Mouse (Mus musculus): ENCODE data around the gene Ppp1r14c.
"Not testable (repeated sequence)": the region's sequence is repeated elsewhere in the genome, so short reads cannot be mapped to it uniquely, and the experiment has no call there.

Ppp1r14c gene

DNA sequence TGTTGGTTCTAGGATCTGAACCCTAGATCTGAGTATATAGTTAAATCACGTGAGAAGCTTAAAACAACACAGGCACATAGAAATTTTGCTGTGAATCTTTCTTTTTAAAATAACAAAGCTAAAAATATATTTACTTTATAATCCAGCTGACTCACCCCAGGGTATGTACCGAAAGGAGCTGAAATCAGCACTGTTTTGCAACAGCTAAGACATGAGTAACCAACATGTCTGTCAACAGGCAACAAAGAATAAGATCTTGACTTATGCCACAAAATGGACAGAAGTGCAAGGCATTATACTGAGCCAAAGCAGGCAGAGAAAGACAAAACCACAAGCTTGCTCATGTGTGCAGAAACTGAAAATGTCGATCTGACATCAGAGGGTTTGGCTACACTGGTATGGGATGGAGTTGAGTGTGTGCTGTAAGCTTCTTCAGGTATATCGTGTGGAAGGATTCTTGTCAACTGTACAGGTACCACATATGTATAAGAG lies 100.3 kb downstream of the Ppp1r14c start:
- no peak for DNase-seq (ENCODE audit: low read depth, low spot score)

DNA sequence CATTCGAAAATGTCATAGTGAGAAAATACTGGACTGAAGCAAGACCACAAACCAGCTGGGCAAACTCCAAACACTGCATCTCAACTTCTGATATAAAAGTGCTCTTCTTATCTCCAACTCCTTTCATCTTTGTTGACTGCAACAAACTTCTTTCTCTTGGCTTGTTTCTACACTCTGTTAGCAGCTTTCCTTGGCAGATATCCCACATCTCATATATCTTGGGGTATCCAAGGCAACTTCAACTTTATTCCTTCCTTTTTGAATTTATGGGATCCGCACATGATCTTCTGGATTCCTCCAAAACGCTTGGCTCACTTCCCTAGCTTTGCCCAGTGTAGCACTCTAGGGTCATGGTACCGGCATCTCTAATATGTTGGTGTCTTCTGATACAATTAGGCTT lies 102.7 kb downstream of the Ppp1r14c start:
- DNase-seq (ENCODE audit: low read depth, low spot score) = no peak

DNA sequence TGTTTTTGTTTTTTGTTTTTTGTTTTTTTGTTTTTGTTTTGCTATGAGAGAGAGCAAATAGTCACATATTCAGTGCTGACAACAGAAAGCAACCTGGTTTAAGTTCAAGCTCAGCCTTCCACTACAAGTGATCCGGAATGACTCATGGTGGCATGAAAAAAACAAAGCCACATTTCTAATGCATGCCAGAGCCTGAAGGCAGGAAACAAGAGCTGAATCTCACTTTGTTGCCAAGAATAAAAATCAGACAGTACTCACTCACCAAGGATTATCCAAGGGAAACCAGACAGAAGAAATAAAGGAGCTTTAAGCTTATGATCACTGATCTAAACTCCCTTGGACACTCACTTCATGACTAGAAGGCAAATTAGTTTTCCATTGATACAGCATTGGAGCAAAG lies 110.8 kb downstream of the Ppp1r14c start:
- no peak for DNase-seq (ENCODE audit: low read depth, low spot score)

DNA sequence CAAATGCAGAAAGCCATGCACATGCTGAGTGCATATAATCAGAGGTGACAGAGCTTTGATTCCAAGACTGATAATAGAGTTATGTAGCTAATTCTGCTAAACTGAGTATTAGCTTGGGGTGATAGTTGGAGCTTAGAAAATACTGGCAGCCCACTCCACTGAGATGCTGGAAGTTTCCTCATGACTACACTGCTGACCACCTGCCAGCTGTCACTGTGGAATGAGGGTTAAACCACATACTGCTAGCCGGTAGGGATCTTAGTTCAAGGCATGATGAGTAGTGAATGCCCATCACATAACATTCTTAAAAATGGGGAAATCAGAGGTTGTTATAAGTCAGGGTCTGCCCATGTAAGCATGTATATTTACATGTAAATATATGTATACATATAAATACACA lies 113.9 kb downstream of the Ppp1r14c start:
- DNase-seq (ENCODE audit: low read depth, low spot score) = no peak

DNA sequence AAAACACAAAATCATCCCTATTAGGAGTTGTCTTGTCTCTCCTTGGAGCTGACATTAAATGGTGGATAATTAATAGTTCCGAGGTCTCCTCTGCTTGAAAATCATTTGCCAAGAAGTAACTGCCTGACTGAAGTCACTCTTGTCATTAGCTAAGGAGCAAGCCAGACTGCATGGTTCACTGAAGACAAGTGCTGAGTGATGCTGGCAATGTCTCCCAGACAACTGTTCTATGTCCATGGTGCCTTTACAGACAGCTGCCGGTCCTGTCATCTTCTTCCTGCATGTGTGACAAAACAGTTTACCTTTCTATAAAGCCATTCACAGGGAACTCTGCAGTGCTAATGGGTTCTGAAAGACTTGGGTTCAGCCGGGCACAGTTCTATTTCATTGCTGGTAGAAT lies 124.2 kb downstream of the Ppp1r14c start:
- DNase-seq (ENCODE audit: low read depth, low spot score) = no peak

DNA sequence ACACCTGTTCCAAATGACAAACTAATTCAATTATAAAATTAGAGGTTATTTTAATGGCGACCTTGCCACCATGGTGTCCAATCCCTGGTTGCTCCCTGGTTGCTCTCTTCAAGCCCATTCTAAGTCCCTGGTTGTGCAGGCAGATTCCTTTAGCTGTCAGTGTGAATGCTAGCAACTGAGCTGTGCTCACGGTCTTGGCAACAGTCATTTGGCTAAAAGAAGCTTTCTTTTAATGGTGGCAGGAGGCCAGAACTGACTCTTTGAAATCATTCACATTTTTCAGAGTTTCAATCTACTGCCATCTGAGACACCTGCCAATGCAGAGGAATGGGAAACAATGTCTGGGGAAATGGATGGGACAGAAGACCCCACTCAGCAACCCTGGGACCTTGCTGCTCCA lies 130.9 kb downstream of the Ppp1r14c start:
- no peak for DNase-seq (ENCODE audit: low read depth, low spot score)

DNA sequence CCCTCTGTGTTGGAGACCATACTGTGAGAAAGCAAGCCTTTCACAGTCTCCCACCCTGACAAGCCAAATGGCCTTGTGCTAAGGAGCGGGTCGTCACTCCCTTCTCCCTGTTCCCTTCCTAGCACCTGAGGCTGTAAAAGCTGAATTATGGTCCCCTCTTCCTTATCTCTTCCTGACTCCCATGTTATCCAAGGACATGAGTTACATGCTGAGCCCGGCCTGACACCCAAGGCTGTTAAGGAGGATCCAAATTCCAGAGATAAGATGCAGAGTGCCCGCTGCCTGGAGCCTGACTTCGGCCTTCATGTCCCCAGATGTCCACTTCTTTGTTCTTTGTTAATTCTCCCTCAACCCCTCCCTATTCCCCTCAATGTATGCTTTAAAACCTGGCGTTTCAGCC lies 135.0 kb downstream of the Ppp1r14c start:
- DNase-seq (ENCODE audit: low read depth, low spot score) = not testable (repeated sequence)

DNA sequence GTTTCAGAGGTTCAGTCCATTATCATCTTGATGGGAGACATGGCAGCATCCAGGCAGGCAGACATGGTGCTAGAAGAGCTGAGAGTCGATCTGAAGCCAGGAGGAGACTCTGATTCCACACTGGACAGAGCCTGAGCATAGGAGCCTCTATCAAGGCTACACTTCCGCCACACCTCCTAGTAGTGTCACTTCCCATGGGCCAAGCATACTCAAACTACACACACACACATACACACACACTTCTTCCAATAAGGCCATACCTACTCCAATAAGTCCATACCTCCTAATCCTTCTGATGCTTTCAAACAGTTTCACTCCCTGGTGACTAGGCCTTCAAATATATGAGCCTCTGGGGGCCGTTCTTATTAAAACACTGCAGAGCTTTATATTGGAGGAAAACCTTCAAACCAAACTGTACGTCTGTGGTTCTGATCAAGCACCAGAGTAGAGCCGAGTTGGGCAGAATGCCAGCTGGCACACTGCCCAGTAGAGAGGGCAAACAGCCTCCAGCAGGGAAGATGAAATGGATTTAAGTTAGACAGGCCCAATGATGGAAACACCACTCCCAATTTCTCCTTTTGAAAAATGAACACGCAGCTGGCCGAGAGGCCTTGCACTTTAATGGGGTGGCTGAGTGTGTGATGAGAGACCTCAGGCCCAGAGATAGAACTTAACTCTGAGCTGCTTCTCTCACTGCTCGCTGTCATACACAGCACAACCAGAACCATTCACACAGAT lies 141.8 kb downstream of the Ppp1r14c start:
- DNase-seq (ENCODE audit: low read depth, low spot score) = peak; percentile 47

DNA sequence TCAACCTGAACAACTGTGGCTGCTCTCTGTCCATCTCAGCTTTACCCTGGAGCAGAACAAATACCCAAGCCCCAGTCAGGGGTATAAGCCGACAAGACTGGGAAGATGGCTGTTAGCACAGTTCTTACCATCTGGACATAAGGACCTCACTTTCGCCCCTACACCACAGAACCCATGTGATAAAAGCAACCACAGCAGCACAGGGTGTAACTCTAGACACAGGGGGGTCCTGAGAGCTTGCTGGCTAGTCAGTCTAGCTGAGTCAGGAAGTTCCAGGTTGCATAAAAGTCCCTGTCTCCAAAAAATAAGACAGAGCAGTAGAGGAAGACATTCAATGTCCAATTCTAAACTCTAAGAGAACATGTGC lies 142.3 kb downstream of the Ppp1r14c start:
- no peak for DNase-seq (ENCODE audit: low read depth, low spot score)

DNA sequence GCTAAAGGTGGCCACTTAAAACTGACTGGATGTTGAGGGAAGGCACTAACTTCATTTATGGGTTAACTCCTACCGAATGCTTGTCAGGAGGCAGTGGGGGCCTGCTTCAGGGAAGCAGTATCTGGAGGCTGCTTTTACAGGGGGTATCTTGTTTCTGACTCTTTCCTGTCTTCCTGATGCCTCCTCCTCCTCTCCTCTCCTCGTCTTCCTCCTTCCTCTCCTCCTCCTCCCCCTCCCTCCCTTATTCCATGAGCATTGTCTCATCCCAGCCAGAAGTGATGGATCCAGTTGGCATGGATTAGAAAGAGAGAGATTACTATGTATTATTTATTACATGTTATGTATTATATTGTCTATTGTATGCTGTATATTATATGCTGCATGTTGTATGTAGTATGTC lies 142.9 kb downstream of the Ppp1r14c start:
- no peak for DNase-seq (ENCODE audit: low read depth, low spot score)

DNA sequence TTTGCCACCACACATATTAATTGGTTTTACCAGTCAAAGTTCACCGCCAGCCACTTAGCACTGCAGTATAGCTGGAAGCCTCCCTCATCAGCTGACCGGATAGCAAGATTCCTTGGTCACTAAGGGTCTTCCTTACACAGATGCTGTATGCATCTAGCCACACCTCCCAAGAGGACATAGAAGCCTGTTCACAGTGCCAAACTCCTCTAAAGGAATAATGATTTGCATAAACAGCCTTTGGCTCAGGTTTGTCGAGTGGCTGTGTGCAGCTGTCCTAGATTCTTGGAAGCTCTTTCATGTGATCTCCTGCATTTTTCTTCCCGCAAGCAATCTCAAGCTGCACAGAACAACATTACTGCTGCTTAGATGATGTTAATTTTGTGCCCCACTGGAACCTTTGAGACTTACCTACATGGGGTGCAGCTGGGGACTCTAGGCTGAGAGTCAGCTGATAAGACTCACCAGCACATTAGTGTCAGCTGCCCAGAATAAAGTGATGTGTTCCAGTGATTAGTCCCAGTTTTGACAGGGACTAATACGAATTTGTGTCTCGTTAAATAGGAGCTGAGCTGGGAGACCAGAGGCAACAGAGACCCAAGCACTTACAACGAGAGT lies 143.9 kb downstream of the Ppp1r14c start:
- no peak for DNase-seq (ENCODE audit: low read depth, low spot score)

DNA sequence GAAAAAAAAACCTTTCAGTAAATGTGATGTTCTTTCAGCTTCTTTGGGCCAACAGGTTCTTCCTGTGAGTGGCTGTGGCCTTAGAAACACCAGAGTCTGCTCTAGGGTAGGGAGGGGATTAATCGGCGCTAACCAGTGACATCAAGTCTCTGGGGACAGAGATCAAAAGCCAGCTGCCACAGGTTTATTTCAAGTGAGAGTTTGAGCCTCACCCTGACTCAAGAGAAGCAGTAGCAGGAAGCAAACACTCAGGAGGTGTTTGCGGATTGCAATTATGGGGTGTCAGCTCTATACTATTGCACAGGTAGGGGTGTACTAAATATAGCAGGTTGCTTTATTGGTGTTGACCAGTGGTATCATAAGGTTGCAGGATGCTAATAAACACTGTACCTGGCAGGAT lies 144.6 kb downstream of the Ppp1r14c start:
- no peak for DNase-seq (ENCODE audit: low read depth, low spot score)

DNA sequence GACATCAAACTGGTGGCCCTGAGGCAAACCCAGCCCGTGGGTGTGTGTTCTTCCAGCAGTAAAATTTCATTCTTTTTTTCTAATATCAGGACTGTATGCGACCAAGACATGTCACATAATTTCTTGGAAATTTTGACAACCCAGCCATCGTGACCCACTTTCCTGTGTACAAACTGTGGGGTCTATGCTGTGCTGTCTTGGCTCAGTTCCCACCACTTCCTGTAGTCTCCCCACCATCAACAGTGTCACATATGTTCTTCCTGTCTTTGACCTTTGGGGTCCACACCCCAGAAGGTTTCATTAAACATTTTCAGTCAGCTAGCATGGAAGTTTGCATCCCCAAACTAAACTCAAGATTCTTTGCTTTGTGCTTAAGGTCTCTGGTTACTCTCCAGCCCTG lies 145.5 kb downstream of the Ppp1r14c start:
- DNase-seq (ENCODE audit: low read depth, low spot score) = no peak

DNA sequence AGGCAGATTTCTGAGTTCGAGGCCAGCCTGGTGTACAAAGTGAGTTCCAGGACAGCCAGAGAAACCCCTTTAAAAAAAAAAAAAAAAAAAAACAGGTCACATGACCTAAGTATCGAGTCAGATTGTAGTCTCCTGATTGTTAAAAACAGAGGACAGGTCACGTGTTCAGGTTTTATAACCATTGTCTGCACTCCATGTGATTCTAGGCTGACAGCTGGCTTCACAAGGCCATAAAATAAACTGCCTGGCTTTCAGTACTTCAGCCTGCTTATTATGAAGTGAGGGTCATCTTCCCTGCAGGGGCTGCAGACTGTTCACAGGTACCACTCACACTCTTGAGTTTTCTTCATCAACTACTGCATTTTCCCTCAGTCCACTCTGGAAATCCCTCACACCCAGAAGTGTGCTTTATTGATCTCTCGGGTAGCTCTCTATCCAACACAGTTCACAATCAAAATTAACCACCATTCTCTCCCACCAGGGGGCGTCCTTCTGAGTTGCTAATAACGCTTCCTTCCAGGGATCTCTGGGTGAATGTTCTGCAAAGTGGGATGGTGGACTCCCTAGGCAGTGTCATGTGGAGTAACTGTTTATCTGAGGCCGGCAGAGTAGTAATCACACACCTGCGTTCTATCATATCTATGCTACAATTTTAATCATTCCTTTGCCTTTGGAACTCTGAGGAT lies 146.9 kb downstream of the Ppp1r14c start:
- no peak for DNase-seq (ENCODE audit: low read depth, low spot score)

DNA sequence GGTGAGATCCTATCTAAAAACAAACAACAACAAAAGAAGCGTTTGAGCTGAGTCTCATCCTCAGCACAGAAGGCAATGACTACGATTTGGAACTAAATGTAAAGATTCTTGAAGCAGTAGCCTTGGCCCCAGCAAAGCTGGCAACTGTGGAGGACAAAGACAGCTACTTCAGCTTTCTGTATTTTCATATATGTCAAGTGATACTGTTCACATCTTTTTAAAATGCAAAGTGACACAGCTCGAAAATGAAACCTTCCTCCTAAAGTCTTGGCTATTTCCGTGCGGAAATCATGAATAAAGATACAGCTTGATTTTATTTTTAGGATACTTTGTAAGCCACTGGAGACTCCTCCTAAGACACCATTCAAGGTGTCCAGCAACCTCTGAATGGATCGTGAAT lies 148.1 kb downstream of the Ppp1r14c start:
- no peak for DNase-seq (ENCODE audit: low read depth, low spot score)
